Mouse (Mus musculus) embryonic fibroblast, embryonic 13.5 days (primary cell): ENCODE results near the gene Atrn. TPM values are rescaled to one million over a fixed set of nuclear protein-coding genes. Genes with fewer than 3 reads are reported as not detected.
A peak's percentile ranks its signal among the peaks of the same experiment; 100 is the strongest.

Source experiments
- H3K27ac ChIP-seq: 2 replicates; pipeline ENCODE4 v1.5.1; 2012; ENCODE audit warnings: low read length, control low read depth, inconsistent platforms; ENCODE audit not compliant: insufficient read depth
- H3K4me1 ChIP-seq: 2 replicates; pipeline ENCODE4 v1.6.1; 2011; ENCODE audit warnings: low read length; ENCODE audit not compliant: control insufficient read depth, insufficient read depth
- H3K4me3 ChIP-seq: 2 replicates; pipeline ENCODE4 v1.5.1; 2011; ENCODE audit warnings: mild to moderate bottlenecking, control low read depth, low read length; ENCODE audit not compliant: insufficient read depth
- CTCF ChIP-seq: IDR thresholded peaks from 2 replicates; pipeline ENCODE4 v1.5.1; 2011; ENCODE audit warnings: mild to moderate bottlenecking, control low read depth, low read length, moderate library complexity, borderline replicate concordance; ENCODE audit not compliant: insufficient read depth
- POLR2A ChIP-seq: IDR thresholded peaks from 2 replicates; pipeline ENCODE4 v1.6.1; 2011; ENCODE audit warnings: low read depth, mild to moderate bottlenecking, control low read depth, low read length, moderate library complexity
- polyA plus RNA-seq: library from polyadenylated mRNA; stranded (reverse); fragments of >200 nt; gene quantifications from 2 replicates; pipeline ENCODE4 v1.2.4, GENCODE M21; 2011; ENCODE audit warnings: low read depth; ENCODE audit not compliant: missing spikeins, insufficient read length

Gene Atrn
- polyA plus RNA-seq, 1 experiment: 28.4 TPM

- no peak for TF ChIP-seq CTCF
- no peak for TF ChIP-seq POLR2A
- Histone ChIP-seq H3K4me3 (no peak overlapping the region), H3K27ac (no peak overlapping the region), H3K4me1 (peaks cover 8% of the 10 kb centered on the region; the same call in 1 of the 2 replicates)
Observed at GRCm38 (mm10) chr2:130911691-130912090, 5.4 kb downstream of the Atrn start.

DNA sequence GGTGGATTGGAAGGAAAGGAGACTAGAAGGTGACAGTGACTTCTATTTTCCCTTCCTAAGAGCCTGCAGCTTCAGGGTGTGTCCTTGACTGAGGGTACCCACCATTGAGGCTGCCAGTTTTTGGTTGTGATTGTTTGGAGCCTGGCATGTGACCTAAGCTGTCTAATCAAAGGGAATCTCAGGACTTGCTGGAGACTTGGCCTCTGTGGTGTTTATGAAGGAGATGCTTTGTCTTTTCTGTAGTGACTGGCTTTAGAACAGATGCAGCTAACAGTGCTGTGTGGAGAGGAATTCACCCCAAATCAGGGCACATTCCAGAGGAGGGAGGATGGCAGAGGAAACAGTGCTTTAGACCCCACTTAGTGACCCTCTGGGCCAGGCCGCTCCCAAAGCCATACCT lies 8.6 kb downstream of the Atrn start:
- TF ChIP-seq POLR2A: no peak
- no peak for TF ChIP-seq CTCF
- H3K27ac ChIP-seq: no peak overlapping the region
- H3K4me3 ChIP-seq: no peak overlapping the region
- H3K4me1 ChIP-seq: peaks cover 2% of the 10 kb centered on the region; the same call in 1 of the 2 replicates

DNA sequence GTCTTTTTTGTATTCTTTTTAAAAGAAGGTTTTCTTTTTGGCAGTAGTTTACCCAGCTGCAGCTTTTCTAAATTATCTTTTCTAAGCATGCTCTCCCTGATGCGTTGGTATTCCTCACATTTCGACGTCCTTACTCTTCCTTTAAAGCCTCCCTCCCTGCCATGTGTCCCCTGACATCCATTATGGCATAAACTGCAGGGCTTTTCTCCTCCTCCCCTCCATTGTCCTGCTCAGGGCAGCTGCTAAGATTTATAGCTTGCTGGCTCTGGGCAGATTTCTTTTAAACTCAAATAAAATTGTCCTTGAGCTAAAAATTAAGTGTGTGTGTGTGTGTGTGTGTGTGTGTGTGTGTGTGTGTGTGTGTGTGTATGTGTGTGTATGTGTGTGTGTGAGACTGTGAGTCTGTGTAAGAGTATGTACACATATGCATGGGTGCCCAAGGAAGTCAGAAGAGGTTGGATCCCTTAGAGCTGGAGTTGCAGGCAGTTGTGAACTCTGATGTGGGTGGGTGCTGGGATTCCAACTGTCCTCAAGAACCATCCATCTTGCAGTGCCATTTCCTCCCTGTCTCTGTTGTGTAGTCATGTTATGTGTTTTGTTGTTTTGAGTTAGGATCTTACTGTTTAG lies 10.3 kb downstream of the Atrn start:
- Histone ChIP-seq H3K4me3 (no peak overlapping the region), H3K4me1 (peaks cover 2% of the 10 kb centered on the region; the same call in 1 of the 2 replicates), H3K27ac (peak overlapping the region; percentile 45)
- TF ChIP-seq CTCF (no peak), POLR2A (no peak)

- H3K27ac ChIP-seq: no peak overlapping the region
- TF ChIP-seq POLR2A: no peak
- TF ChIP-seq CTCF: no peak
- H3K4me3 ChIP-seq: no peak overlapping the region
- H3K4me1 ChIP-seq: peaks cover 2% of the 10 kb centered on the region; the same call in 1 of the 2 replicates
Observed at GRCm38 (mm10) chr2:130917686-130918085, 11.4 kb downstream of the Atrn start.

DNA sequence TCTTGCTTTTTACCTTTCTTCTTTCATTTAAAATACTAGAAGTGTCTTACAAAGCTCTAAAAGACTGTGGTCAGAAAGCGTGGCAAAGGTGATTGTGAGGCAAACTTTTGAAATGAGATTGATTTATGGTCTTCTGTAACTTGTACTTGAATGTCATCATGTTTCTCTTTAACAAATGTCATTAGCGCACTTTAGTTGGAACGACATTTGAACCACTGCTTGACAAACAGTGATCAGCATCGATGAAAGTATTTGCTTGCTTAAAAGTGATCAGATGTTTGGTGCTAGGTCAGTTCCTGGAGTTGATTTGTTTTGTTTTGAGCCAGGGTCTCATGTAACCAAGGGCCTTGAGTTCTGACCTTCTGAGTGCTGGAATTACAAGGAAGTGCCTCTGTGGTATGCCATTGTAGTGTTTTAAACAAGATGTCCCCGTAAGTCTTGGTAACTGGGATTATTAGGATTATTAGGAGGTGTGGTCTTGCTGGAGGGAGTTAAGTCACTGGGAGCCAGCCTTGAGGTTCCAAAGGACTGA lies 12.8 kb downstream of the Atrn start:
- TF ChIP-seq POLR2A (no peak), CTCF (no peak)
- peaks cover 2% of the 10 kb centered on the region; the same call in 1 of the 2 replicates for H3K4me1 ChIP-seq
- H3K4me3 ChIP-seq: no peak overlapping the region
- no peak overlapping the region for H3K27ac ChIP-seq

- H3K4me1 ChIP-seq: no peaks in the 10 kb centered on the region
Observed at GRCm38 (mm10) chr2:130924950-130925349, 18.7 kb downstream of the Atrn start.

DNA sequence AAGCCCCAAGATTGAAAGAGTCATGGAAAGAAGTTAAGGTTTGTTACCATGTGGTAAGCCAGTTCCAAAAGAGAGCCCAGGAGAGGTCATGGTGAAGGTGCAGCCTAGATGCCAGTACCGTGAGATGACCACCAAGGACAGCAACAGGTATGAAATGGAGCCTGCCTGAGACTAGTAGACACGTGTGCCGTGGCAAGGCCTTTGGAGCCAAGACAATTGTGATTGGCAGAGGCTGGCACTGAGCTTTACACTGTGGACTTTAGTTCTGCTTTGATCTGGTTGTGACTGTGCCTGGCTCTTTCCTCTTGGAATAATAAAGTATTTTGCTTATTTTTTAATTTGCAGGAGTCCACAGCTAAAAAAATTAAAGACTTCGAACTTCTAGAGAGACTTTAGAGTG lies 21.7 kb downstream of the Atrn start:
- Histone ChIP-seq H3K27ac (no peak overlapping the region), H3K4me3 (no peak overlapping the region)
- TF ChIP-seq CTCF: no peak

More at GRCm38 (mm10) chr2:130924950-130925349, 18.7 kb downstream of the Atrn start:
- TF ChIP-seq POLR2A: no peak
- no peak for TF ChIP-seq CTCF
- Histone ChIP-seq H3K27ac (no peak overlapping the region), H3K4me3 (no peak overlapping the region)

DNA sequence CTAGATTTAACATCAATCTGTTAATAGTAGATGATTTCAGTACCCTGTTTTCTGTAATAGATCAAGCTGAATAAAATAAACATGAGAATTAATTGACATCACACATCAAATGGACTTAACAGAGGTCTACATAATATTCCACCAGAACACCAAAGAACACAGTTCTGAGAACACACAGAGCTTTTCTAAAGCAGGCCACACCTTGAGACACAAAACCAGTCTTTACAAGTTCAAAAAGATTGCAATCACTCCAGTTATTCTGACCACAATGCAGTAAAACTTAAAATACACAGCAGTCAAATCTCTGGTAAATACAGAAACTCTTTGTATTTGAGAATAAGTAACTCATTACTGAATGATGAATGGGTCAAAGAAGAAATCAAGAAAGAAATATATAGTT lies 22.2 kb downstream of the Atrn start:
- TF ChIP-seq CTCF (no peak), POLR2A (no peak)
- no peak overlapping the region for H3K27ac ChIP-seq
- H3K4me3 ChIP-seq: no peak overlapping the region
- H3K4me1 ChIP-seq: no peaks in the 10 kb centered on the region

More for the DNA sequence above, 21.7 kb downstream of the Atrn start:
- H3K4me1 ChIP-seq: no peaks in the 10 kb centered on the region

DNA sequence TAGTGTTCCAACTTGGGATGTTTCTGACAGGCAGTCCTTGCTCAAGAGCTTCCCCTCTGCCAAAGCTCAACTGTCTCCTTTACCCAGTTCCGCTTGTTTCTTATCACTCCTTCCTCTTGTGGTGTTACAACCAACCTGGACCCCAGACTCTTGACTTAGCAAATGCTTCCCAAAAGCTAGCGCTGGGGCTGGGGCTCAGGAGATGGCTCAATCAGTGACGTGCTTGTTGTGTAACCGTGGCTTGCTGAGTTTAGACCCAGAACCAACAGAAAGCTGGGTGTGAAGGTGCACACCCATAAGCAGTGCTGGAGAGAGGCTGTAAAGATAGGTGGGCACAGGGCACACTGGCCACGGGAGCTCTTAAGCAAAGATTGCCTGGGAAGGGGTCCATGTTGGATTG lies 23.7 kb downstream of the Atrn start:
- no peak overlapping the region for H3K27ac ChIP-seq
- H3K4me1 ChIP-seq: no peaks in the 10 kb centered on the region
- TF ChIP-seq CTCF (no peak), POLR2A (no peak)
- H3K4me3 ChIP-seq: no peak overlapping the region

GRCm38 (mm10) chr2:130932865-130933264 lies 26.6 kb downstream of the Atrn start:
- TF ChIP-seq POLR2A: no peak
- H3K27ac ChIP-seq: no peak overlapping the region
- no peaks in the 10 kb centered on the region for H3K4me1 ChIP-seq
- H3K4me3 ChIP-seq: no peak overlapping the region
